8 mouse cellular contexts compared by ENCODE assay signal in genomic region chr17:33439148-33439547, GRCm38 (mm10). TPM values are rescaled to one million over a fixed set of nuclear protein-coding genes. Genes with fewer than 3 reads are reported as not detected.
A peak's percentile ranks its signal among the peaks of the same experiment; 100 is the strongest.
DNase-seq lines count a peak whose midpoint lies in the region; ATAC-seq and TF ChIP-seq lines count a peak whose summit lies in the region.
"Had no signal": no experiment of that assay in that cellular context is flagged by ENCODE, and none has a peak within 500 bp of the region (broad histone marks: within the 10 kb centered on the region; RNA-seq: fewer than 3 reads in every experiment).

No protein-coding gene starts in this region.

- no peak overlapping the region for H3K4me3 ChIP-seq in embryonic facial prominence, embryonic 14.5 days (ENCODE audit: low read depth, low read length)
- no peak overlapping the region for H3K4me3 ChIP-seq in spleen, adult 2 months (ENCODE audit: extremely low read depth, insufficient read depth, insufficient read length)

- peak; percentile 33; the same call in 1 of the 2 replicates for TF ChIP-seq CTCF in spleen, adult 2 months (IDR thresholded peaks at IDR 0.05; ENCODE audit: extremely low read depth, insufficient read depth, insufficient read length, insufficient replicate concordance)

- DNase-seq in MEL-GATA-1-ER (ENCODE audit: extremely low read depth, low read depth): peak; percentile 39
- peak; percentile 79 to 82 for DNase-seq in adrenal gland, postnatal 36 days
- peak; percentile 81 for DNase-seq in embryonic facial prominence, embryonic 14.5 days (ENCODE audit: low spot score)
- peak; percentile 74 to 86 for DNase-seq in heart, postnatal 14 days
- DNase-seq in layer of hippocampus, postnatal 25 days (ENCODE audit: extremely low spot score in 1 of 2, low spot score in 1 of 2): peak; percentile 36 to 87
- peak; percentile 55 to 68 for DNase-seq in spleen, adult 2 months (ENCODE audit: low read depth in 1 of 2, low spot score in 2 of 2)

- no peak for ATAC-seq in embryonic facial prominence, embryonic 14.5 days (ENCODE audit: low read depth)
- ATAC-seq in megakaryocyte progenitor cell, adult 5-6 weeks (replicated peaks; ENCODE audit: poor library complexity): peak; percentile 91

- H3K9me3 ChIP-seq in embryonic facial prominence, embryonic 14.5 days (ENCODE audit: control insufficient read depth, low read length): no peaks in the 10 kb centered on the region

- intact Hi-C loops in heart, postnatal 14 days (cut with DNase I): loop anchor here (1.0 to 10.0 kb wide), 4 partner anchors 53 to 363 kb away; no protein-coding TSS in a partner anchor

- 62% methylated on average over 1 of the region's 1 CpGs for WGBS in embryonic facial prominence, embryonic 14.5 days
- WGBS in spleen, adult 2 months: 81% methylated on average over 1 of the region's 1 CpGs

- no peaks in the 10 kb centered on the region for H3K36me3 ChIP-seq in embryonic facial prominence, embryonic 14.5 days (ENCODE audit: control insufficient read depth, insufficient read depth, low read length)
- H3K36me3 ChIP-seq in spleen, adult 2 months (ENCODE audit: control insufficient read depth, insufficient read depth, low read length): no peaks in the 10 kb centered on the region

- no peak overlapping the region for H3K9ac ChIP-seq in embryonic facial prominence, embryonic 14.5 days (ENCODE audit: low read depth, low read length)

- H3K4me1 ChIP-seq in embryonic facial prominence, embryonic 14.5 days (ENCODE audit: control insufficient read depth, insufficient read depth, low read length): no peaks in the 10 kb centered on the region
- H3K4me1 ChIP-seq in spleen, adult 2 months (ENCODE audit: control insufficient read depth, insufficient read depth, insufficient read length): no peaks in the 10 kb centered on the region

- no peak overlapping the region for H3K4me2 ChIP-seq in embryonic facial prominence, embryonic 14.5 days (ENCODE audit: low read depth, low read length)

- H3K27ac ChIP-seq in embryonic facial prominence, embryonic 14.5 days (replicated peaks; ENCODE audit: low read depth, low read length): no peak overlapping the region
- no peak overlapping the region for H3K27ac ChIP-seq in spleen, adult 2 months (ENCODE audit: insufficient read depth, low read length)

- H3K27me3 ChIP-seq in embryonic facial prominence, embryonic 14.5 days (replicated peaks; ENCODE audit: control insufficient read depth, insufficient read depth, low read length): no peaks in the 10 kb centered on the region
- H3K27me3 ChIP-seq in spleen, adult 2 months (ENCODE audit: control insufficient read depth, insufficient read depth, low read length): no peaks in the 10 kb centered on the region

- TF ChIP-seq POLR2A in spleen, adult 2 months (IDR thresholded peaks at IDR 0.05; ENCODE audit: low read depth, low read length): no peak

RNA-seq across cellular contexts. Expression of gene Actl9, which starts 6.5 kb away (rescaled TPM):
- under 1 TPM in 1 of 2 experiments, not detected in 1; 0.20 TPM for total RNA-seq in adrenal gland, postnatal 36 days (2021)
- not detected in 2 replicates for polyA plus RNA-seq in embryonic facial prominence, embryonic 14.5 days (2014; fragmentation: Nextera tagmentation; extraction: Ambion mirVana)
- not detected for total RNA-seq in heart, postnatal 14 days (2021)
- total RNA-seq in layer of hippocampus, postnatal 25 days (2021): not detected
- not detected in 2 replicates for total RNA-seq in megakaryocyte progenitor cell, adult 5-6 weeks (2015)
- not detected in 2 replicates for total RNA-seq in megakaryocyte progenitor cell, adult 5-6 weeks (2017)
- 0.06 and 0.09 TPM in 2 replicates for polyA plus RNA-seq in spleen, adult 2 months (2012; rRNA removed)
- polyA plus RNA-seq: neural tube, embryonic 14.5 days had no signal

RNA-seq across cellular contexts. Expression of gene Zfp101, which starts 44.7 kb away (rescaled TPM):
- total RNA-seq in adrenal gland, postnatal 36 days (2021): 1 to 10 TPM; 6.0 to 8.8 TPM
- polyA plus RNA-seq in embryonic facial prominence, embryonic 14.5 days (2014; fragmentation: Nextera tagmentation; extraction: Ambion mirVana): 15.1 and 17.1 TPM in 2 replicates
- total RNA-seq in heart, postnatal 14 days (2021): 1 to 10 TPM; 4.6 to 4.9 TPM
- 10 to 100 TPM in 1 of 2 experiments, 1 to 10 TPM in 1; 9.1 to 16.1 TPM for total RNA-seq in layer of hippocampus, postnatal 25 days (2021)
- 15.8 and 24.3 TPM in 2 replicates for total RNA-seq in megakaryocyte progenitor cell, adult 5-6 weeks (2015)
- total RNA-seq in megakaryocyte progenitor cell, adult 5-6 weeks (2017): 17.3 and 54.4 TPM in 2 replicates
- 0.92 and 1.1 TPM in 2 replicates for polyA plus RNA-seq in spleen, adult 2 months (2012; rRNA removed)
